Mouse (Mus musculus): ENCODE measurements at regions not wholly inside any gene's neighbourhood (a gene's known extent, or its start where the extent isn't known, plus 50 kb on each side); places are given as distances from the start of the nearest gene placed in this dataset.

DNA sequence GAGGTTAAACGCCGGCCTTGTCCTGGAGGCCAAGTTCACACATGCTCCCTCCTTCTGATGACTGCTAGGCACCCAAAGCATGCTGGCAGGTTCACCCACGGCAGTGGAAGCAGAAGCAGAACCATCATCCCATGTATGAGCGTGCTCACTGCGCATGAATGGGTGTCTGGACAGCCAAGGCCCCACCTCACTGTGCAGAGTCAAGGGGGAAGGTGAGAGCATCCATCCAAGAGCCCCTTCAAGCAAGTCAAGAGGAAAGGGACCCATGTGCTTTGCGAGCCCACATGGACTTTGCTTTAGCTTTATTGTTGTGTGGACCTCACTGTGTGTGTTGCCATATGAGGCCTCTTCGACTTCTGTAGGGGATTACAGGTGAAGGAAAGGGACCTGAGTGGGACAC lies 319.9 kb downstream of the Rps6kc1 start:
- Histone ChIP-seq H3K4me1 (ENCODE audit: control insufficient read depth, insufficient read depth, low read length) (no peaks in the 10 kb centered on the region), H3K4me3 (ENCODE audit: insufficient read depth, low read depth, low read length) (no peak overlapping the region), H3K27ac (ENCODE audit: insufficient read depth, low read depth, low read length) (no peak overlapping the region), H3K27me3 (replicated peaks; ENCODE audit: control insufficient read depth, insufficient read depth, low read length) (no peaks in the 10 kb centered on the region), H3K36me3 (ENCODE audit: control insufficient read depth, insufficient read depth, low read length) (no peaks in the 10 kb centered on the region)
- DNase-seq = no peak
- no peak for TF ChIP-seq POLR2A (IDR thresholded peaks at IDR 0.05; ENCODE audit: low read depth, low read length)
- no peak for TF ChIP-seq CTCF (conservative IDR thresholded peaks at IDR 0.05; ENCODE audit: insufficient read depth, insufficient read length, low read depth, low read length)
- 91% methylated on average over 7 of the region's 7 CpGs for WGBS

DNA sequence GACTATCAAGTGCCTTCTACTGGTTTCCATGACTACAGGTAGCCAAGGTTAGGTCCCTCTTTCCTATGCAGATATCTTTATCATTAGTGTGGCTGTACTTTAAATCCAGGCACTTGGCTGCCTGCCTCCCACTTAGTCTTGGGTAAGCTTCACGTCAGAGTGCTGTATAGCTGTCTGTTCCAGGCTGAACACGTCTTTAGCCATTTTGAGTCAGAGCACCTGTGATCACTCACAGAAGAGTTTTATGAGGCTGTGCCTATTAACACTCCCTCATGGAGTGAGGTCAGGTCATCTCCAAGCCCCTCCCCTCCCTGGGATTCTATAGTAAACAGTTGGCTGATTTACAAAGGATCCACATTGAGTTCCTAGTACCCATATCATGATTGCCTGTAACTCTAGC lies 322.0 kb downstream of the Rps6kc1 start:
- Histone ChIP-seq H3K27ac (ENCODE audit: insufficient read depth, low read depth, low read length) (no peak overlapping the region), H3K36me3 (ENCODE audit: control insufficient read depth, insufficient read depth, low read length) (no peaks in the 10 kb centered on the region), H3K4me1 (ENCODE audit: control insufficient read depth, insufficient read depth, low read length) (no peaks in the 10 kb centered on the region), H3K27me3 (replicated peaks; ENCODE audit: control insufficient read depth, insufficient read depth, low read length) (no peaks in the 10 kb centered on the region), H3K4me3 (ENCODE audit: insufficient read depth, low read depth, low read length) (no peak overlapping the region)
- TF ChIP-seq POLR2A (IDR thresholded peaks at IDR 0.05; ENCODE audit: low read depth, low read length) (no peak), CTCF (conservative IDR thresholded peaks at IDR 0.05; ENCODE audit: insufficient read depth, insufficient read length, low read depth, low read length) (no peak)
- DNase-seq = no peak
- WGBS = 35% methylated on average over 2 of the region's 2 CpGs

DNA sequence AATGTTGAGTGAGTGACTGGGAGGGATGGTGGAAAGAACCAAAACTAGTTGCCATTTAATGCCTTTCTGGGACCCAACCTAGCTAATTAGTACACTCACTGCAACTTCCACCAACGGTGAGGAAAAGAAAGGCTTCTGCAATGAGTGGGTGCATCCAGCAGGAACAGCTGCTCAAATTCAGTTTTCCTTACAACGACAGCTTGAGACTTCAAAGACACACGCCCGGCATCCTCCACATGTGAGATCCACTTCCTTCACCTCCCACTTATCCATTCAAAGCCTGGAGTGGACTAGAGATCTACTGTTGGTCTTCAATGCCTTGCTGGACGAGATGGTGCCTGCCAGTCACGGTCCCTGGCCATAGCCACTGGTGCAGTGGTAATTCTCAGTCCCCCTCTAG lies 328.3 kb downstream of the Rps6kc1 start:
- no peaks in the 10 kb centered on the region for H3K36me3 ChIP-seq (ENCODE audit: control insufficient read depth, insufficient read depth, low read length)
- TF ChIP-seq CTCF (conservative IDR thresholded peaks at IDR 0.05; ENCODE audit: insufficient read depth, insufficient read length, low read depth, low read length) (no peak), POLR2A (IDR thresholded peaks at IDR 0.05; ENCODE audit: low read depth, low read length) (no peak)
- WGBS = 40% methylated on average over 6 of the region's 6 CpGs

DNA sequence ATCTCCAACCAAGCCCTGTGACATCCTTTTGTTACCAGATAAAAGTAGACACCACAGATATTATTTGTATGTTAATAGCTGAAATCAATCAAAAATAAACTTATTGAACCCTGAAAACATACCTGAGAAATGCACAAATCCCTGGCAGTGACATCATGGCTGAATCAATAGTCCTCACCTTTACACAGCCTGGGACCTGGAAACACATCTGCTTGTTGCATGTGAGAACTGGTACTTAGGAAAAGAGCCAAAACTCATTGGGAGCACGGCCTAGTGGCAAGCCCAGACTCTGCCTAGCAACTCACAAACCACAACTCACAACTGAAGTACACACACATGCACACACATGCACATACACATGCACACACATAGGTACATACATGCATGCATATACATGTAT lies 330.9 kb downstream of the Rps6kc1 start:
- Histone ChIP-seq H3K27ac (ENCODE audit: insufficient read depth, low read depth, low read length) (no peak overlapping the region), H3K4me1 (ENCODE audit: control insufficient read depth, insufficient read depth, low read length) (no peaks in the 10 kb centered on the region), H3K27me3 (replicated peaks; ENCODE audit: control insufficient read depth, insufficient read depth, low read length) (no peaks in the 10 kb centered on the region), H3K4me3 (ENCODE audit: insufficient read depth, low read depth, low read length) (no peak overlapping the region), H3K36me3 (ENCODE audit: control insufficient read depth, insufficient read depth, low read length) (no peaks in the 10 kb centered on the region)
- TF ChIP-seq CTCF (conservative IDR thresholded peaks at IDR 0.05; ENCODE audit: insufficient read depth, insufficient read length, low read depth, low read length) (no peak), POLR2A (IDR thresholded peaks at IDR 0.05; ENCODE audit: low read depth, low read length) (no peak)
- no peak for DNase-seq
- 89% methylated on average over 1 of the region's 1 CpGs for WGBS

More for the DNA sequence above, 328.3 kb downstream of the Rps6kc1 start:
- H3K27me3 ChIP-seq (replicated peaks; ENCODE audit: control insufficient read depth, insufficient read depth, low read length) = no peaks in the 10 kb centered on the region
- DNase-seq = no peak
- H3K4me3 ChIP-seq (ENCODE audit: insufficient read depth, low read depth, low read length) = no peak overlapping the region
- no peaks in the 10 kb centered on the region for H3K4me1 ChIP-seq (ENCODE audit: control insufficient read depth, insufficient read depth, low read length)
- H3K27ac ChIP-seq (ENCODE audit: insufficient read depth, low read depth, low read length) = no peak overlapping the region

DNA sequence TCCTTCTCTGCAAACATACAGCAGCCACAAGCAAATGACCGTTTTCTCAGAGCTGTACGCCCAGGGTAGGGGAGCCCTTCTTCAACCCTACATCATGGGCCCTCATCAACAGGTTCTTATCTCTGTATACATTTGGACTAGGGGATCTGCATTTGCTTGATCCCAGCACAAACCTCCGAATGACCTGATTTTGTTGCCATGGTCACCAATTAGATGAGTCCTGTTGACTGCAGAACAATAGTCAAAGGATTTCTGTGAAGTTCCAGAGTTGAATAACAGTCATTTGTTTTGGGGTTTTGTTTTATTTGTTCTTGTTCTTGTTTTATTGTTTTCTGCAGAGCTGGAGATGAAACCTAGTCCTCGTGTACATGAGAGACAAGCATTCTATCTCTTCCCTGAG lies 340.6 kb downstream of the Rps6kc1 start:
- 78% methylated on average over 4 of the region's 4 CpGs for WGBS

DNA sequence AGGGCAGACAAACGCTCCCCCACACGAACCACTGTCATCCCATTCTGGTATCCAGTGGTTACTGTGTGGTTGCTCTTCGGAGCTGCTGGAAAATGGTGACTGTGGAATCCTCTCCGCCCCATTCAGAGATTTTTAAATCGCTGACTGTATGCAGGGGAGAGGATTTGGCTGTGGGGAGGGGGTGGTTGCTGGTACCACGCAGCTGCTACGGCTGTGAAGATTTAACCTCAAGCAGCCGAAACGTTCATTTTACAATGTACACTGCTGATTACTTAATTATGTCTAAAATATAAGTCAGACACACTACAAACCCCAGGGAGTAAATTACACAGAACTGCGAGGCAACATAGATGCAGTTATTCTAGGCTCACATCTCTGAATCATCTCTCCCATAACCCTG lies 341.0 kb downstream of the Rps6kc1 start:
- no peaks in the 10 kb centered on the region for H3K36me3 ChIP-seq (ENCODE audit: control insufficient read depth, insufficient read depth, low read length)
- TF ChIP-seq CTCF (conservative IDR thresholded peaks at IDR 0.05; ENCODE audit: insufficient read depth, insufficient read length, low read depth, low read length) (no peak), POLR2A (IDR thresholded peaks at IDR 0.05; ENCODE audit: low read depth, low read length) (no peak)

More for the DNA sequence above, 340.6 kb downstream of the Rps6kc1 start:
- DNase-seq = no peak
- no peaks in the 10 kb centered on the region for H3K27me3 ChIP-seq (replicated peaks; ENCODE audit: control insufficient read depth, insufficient read depth, low read length)
- TF ChIP-seq CTCF (conservative IDR thresholded peaks at IDR 0.05; ENCODE audit: insufficient read depth, insufficient read length, low read depth, low read length) = no peak
- TF ChIP-seq POLR2A (IDR thresholded peaks at IDR 0.05; ENCODE audit: low read depth, low read length) = no peak
- no peaks in the 10 kb centered on the region for H3K36me3 ChIP-seq (ENCODE audit: control insufficient read depth, insufficient read depth, low read length)
- no peaks in the 10 kb centered on the region for H3K4me1 ChIP-seq (ENCODE audit: control insufficient read depth, insufficient read depth, low read length)
- no peak overlapping the region for H3K4me3 ChIP-seq (ENCODE audit: insufficient read depth, low read depth, low read length)
- no peak overlapping the region for H3K27ac ChIP-seq (ENCODE audit: insufficient read depth, low read depth, low read length)

DNA sequence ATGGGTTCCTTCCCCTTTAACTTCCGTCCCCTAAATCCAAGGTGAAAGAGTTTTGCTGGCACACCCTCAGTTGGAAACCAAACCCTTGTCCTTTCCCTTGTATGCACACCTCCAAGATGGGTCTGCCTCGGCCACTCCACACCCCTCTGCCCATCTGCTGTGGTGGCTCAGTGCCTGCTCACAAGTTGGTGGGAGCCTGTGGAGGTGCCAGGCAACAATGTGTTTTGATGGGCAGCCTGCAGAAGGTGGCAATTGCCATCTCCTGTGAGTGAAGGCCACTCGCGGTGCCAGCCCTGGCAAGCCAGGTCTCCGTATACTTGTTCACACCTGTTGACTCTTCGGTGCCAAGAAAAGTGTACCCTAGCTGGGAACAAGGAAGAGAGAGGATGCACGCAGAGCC lies 344.8 kb downstream of the Rps6kc1 start:
- H3K4me1 ChIP-seq (ENCODE audit: control insufficient read depth, insufficient read depth, low read length) = no peaks in the 10 kb centered on the region
- no peak overlapping the region for H3K27ac ChIP-seq (ENCODE audit: insufficient read depth, low read depth, low read length)
- H3K4me3 ChIP-seq (ENCODE audit: insufficient read depth, low read depth, low read length) = no peak overlapping the region
- H3K36me3 ChIP-seq (ENCODE audit: control insufficient read depth, insufficient read depth, low read length) = no peaks in the 10 kb centered on the region
- no peaks in the 10 kb centered on the region for H3K27me3 ChIP-seq (replicated peaks; ENCODE audit: control insufficient read depth, insufficient read depth, low read length)
- WGBS = 96% methylated on average over 7 of the region's 7 CpGs
- DNase-seq = no peak
- no peak for TF ChIP-seq POLR2A (IDR thresholded peaks at IDR 0.05; ENCODE audit: low read depth, low read length)
- TF ChIP-seq CTCF (conservative IDR thresholded peaks at IDR 0.05; ENCODE audit: insufficient read depth, insufficient read length, low read depth, low read length) = no peak

More for the DNA sequence above, 341.0 kb downstream of the Rps6kc1 start:
- no peaks in the 10 kb centered on the region for H3K27me3 ChIP-seq (replicated peaks; ENCODE audit: control insufficient read depth, insufficient read depth, low read length)
- DNase-seq = no peak
- H3K27ac ChIP-seq (ENCODE audit: insufficient read depth, low read depth, low read length) = no peak overlapping the region
- WGBS = 77% methylated on average over 10 of the region's 10 CpGs
- H3K4me1 ChIP-seq (ENCODE audit: control insufficient read depth, insufficient read depth, low read length) = no peaks in the 10 kb centered on the region
- no peak overlapping the region for H3K4me3 ChIP-seq (ENCODE audit: insufficient read depth, low read depth, low read length)
